Mouse (Mus musculus): ENCODE measurements around the gene Gadd45b.

GRCm38 (mm10) chr10:80936810-80937164 lies 6.9 kb downstream of the Gadd45b start:
- TF ChIP-seq CTCF (IDR thresholded peaks at IDR 0.05), result no peak
- no peak for TF ChIP-seq POLR2A (IDR thresholded peaks at IDR 0.05; ENCODE audit: insufficient read depth, low read depth, low read length)
